Mouse (Mus musculus): Measurements from ENCODE around the gene Defb18.

- TF ChIP-seq CTCF (IDR thresholded peaks at IDR 0.05; ENCODE audit: low read depth) (no peak), EP300 (IDR thresholded peaks at IDR 0.05; ENCODE audit: low read depth) (no peak)
These were observed 45.5 kb downstream of the Defb18 start for GRCm38 (mm10) chr1:18191719-18192118.

Measured in heart, postnatal 0 days (tissue).